Mouse (Mus musculus): Measurements from ENCODE around the gene Tbx15. TPM values are rescaled to one million over a fixed set of nuclear protein-coding genes. Genes with fewer than 3 reads are reported as not detected.

Gene Tbx15
- total RNA-seq, 2 experiments from 2014 or later = not detected

DNA sequence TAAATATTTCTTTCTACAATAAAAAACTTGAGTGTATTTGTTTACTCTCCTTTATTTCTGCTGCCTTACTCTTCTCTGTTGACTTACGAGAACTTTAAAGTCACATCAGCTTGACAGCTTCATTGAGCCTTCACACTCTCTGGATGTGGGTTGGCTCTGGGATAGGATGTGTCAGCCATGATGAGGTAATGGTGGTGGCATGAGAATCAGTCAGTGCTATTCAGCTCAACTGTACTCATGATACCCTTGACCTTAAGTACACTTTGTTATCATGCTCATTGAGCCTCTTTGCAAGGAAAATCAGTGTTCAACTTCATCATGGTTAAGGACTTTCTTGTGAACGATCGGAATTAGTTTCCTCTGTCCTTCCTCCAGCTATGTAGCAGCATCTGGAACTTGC, 99.8 kb downstream of the Tbx15 start:
- no peak for ATAC-seq (replicated peaks; ENCODE audit: poor library complexity)

DNA sequence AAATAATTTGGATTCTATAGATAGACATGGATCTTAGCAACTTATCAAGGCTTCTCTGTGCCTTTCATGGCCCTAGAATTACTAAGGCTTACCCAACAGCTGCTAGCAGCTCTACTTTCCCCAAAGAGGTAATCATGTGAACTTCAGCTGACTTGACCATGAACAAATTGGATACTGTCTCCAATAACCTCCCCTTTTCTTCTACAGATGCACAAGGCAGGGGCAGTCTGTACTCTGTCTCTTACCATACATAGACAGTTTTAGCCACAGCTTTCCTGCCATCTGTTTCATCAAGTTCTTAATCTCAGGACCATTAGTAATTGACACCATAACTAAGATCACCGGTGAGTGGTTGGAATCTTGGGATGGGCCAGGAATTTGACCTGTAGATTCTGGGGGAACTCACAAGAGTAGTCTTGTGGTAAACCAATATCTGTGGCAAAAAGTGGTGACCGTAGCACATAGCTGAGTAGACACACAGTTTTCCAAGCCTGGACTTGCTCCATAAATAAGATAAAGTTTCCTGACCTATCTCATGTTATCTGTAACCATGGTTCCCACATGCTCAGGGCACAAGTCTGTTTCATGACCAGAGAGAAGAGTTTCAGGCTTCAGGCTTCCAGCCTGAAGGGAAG, 139.6 kb downstream of the Tbx15 start:
- ATAC-seq (replicated peaks; ENCODE audit: poor library complexity) = no peak

DNA sequence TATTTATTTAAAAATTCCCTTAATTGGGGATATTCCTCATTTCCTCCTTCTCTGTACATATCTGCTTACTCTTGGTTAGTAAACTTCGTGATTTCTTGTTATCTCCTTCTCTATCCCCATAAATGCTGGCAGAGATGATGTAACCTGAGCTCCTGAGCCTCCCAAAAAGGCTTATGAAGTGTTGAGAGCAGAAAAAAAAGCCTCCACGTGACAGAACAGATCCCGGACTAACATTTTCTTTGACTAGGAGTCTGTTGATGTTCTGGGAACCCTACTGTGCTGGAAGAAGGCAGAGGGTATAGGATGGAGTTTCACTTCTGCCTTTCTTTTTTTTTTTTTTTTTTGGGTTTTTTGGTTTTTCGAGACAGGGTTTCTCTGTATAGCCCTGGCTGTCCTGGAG, 146.9 kb downstream of the Tbx15 start:
- ATAC-seq (replicated peaks; ENCODE audit: poor library complexity) = no peak

Other genes starting within 250 kb of the Tbx15 start
- gene Wars2, start 99.3 kb upstream of the Tbx15 start, total RNA-seq (2015) = 3.8 TPM in 2 replicates
- gene Wars2, start 99.3 kb upstream of the Tbx15 start, total RNA-seq (2017) = 5.5 and 8.9 TPM in 2 replicates